Mouse (Mus musculus) forebrain, embryonic 15.5 days (tissue): Measurements from ENCODE around the gene Anapc15. TPM values are rescaled to one million over a fixed set of nuclear protein-coding genes. Genes with fewer than 3 reads are reported as not detected.

Experiments used
- ATAC-seq: fragments of 200-750 bp; cut with Nextera tagmentation; replicated peaks from 2 replicates; pipeline ENCODE4 v1.8.0; 2017; ENCODE audit warnings: mild to moderate bottlenecking, moderate TSS enrichment, moderate library complexity
- H3K27ac ChIP-seq: fragments of 300-500 bp; sonication (generic); replicated peaks from 2 replicates; pipeline ENCODE4 v1.5.1; 2015; ENCODE audit warnings: mild to moderate bottlenecking, inconsistent platforms
- H3K27me3 ChIP-seq: fragments of 300-500 bp; sonication (generic); 2 replicates; pipeline ENCODE4 v1.6.1; 2015; ENCODE audit warnings: inconsistent platforms
- H3K36me3 ChIP-seq: fragments of 300-500 bp; sonication (generic); 2 replicates; pipeline ENCODE4 v1.6.1; 2015; ENCODE audit warnings: mild to moderate bottlenecking, inconsistent platforms
- H3K4me1 ChIP-seq: fragments of 300-500 bp; sonication (generic); 2 replicates; pipeline ENCODE4 v1.6.1; 2015; ENCODE audit warnings: inconsistent platforms
- H3K4me2 ChIP-seq: fragments of 300-500 bp; sonication (generic); replicated peaks from 2 replicates; pipeline ENCODE4 v1.6.1; 2015; ENCODE audit warnings: mild to moderate bottlenecking, inconsistent platforms
- H3K4me3 ChIP-seq: fragments of 300-500 bp; sonication (generic); 2 replicates; pipeline ENCODE4 v1.5.1; 2015; ENCODE audit warnings: mild to moderate bottlenecking, inconsistent platforms
- H3K9ac ChIP-seq: fragments of 300-500 bp; sonication (generic); replicated peaks from 2 replicates; pipeline ENCODE4 v1.6.1; 2015; ENCODE audit warnings: mild to moderate bottlenecking, inconsistent platforms
- H3K9me3 ChIP-seq: fragments of 300-500 bp; sonication (generic); 2 replicates; pipeline ENCODE4 v1.6.1; 2016; ENCODE audit warnings: inconsistent platforms
- WGBS: fragments of 180-500 bp; shearing (Covaris S2); methylation state at CpG from one replicate; pipeline ENCODE4 v1.1.7; 2015; ENCODE audit warnings: mixed read lengths; 5-methylcytosine and 5-hydroxymethylcytosine counted together
- polyA plus RNA-seq: library from polyadenylated mRNA; unstranded; fragments of >200 nt; fragmentation: Nextera tagmentation; extraction: Ambion mirVana; gene quantifications from 2 replicates; pipeline ENCODE4 v1.2.1, GENCODE M21; 2015

The Anapc15 gene
- polyA plus RNA-seq, 1 experiment from 2014 or later: 71.1 TPM

DNA sequence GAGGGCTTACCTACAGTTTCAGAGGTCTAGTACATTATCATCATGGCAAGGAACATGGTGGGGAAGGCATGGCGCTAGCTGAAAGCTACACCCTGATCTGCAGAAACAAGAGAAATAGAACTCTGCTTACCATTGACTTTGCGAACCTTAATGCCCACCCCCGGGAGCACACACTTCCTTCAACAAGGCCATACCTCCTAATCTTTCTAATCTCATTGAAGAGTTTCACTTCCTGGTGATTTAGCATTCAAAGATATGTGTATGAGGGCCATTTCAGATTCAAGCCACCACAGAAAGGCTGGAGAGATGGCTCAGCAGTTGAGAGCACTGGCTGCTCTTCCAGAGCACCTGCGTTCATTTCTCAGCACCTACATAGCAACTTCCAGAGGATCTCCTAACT, 6.4 kb upstream of the Anapc15 start, which contains the start of gene Folr2:
TSS of gene Folr2 (minus strand) at position 101 of the 400 bp plus-strand sequence.
- no peaks in the 10 kb centered on the region for H3K4me1 ChIP-seq

DNA sequence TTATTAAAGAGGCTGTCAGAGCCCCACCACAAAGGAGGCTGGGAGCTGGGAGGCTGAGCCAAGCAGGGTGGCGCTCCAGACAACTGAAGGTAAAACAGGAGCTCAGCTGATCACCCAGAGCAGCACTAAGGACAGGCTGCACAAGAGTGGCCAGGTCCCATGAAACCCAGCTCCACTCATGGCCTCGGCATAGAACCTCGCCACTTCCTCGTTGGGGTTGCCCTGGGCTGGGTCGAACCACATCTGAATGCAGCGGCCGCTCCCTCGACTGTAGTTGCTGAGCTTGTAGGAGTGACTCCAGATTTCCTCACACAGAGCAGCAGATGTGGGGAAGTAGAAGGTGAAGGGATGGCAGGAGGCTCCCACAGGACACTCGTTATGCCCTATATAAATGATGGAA, 5.2 kb upstream of the Anapc15 start:
- H3K4me2 ChIP-seq: no peak overlapping the region
- 81% methylated on average over 9 of the region's 9 CpGs for WGBS

More for the DNA sequence above, 6.4 kb upstream of the Anapc15 start, which contains the start of gene Folr2:
- no peak within 1 kb of the TSS for H3K27ac ChIP-seq
- H3K4me3 ChIP-seq: no peak within 1 kb of the TSS
- no peaks in the 10 kb centered on the region for H3K9me3 ChIP-seq
- H3K4me2 ChIP-seq: no peak within 1 kb of the TSS
- no peaks in the 10 kb centered on the region for H3K27me3 ChIP-seq
- ATAC-seq: no peak
- no peak within 1 kb of the TSS for H3K9ac ChIP-seq
- no peaks in the 10 kb centered on the region for H3K36me3 ChIP-seq
- 97% methylated on average over 4 of the region's 4 CpGs for WGBS

DNA sequence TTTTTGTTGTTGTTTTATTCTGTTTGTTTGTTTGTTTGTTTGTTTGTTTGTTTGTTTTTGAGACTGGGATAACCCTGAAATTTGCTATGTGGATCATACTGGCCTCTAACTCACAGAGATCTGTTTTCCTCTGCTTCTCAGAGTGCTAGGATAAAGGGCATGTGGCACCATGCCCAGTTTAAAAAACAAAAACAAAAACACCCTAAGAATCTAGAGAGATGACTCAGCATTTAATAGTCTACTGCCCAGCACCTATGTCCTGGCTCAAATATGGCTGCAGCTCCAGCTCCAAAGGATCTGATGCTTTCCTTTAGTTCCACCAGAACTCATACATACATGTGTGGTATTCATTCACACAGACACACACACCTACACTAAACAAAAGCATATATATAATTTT, 2.5 kb upstream of the Anapc15 start:
- no peak for ATAC-seq
- H3K4me2 ChIP-seq: no peak overlapping the region
- no peak overlapping the region for H3K9ac ChIP-seq
- no peaks in the 10 kb centered on the region for H3K4me1 ChIP-seq
- H3K27me3 ChIP-seq: no peaks in the 10 kb centered on the region
- H3K9me3 ChIP-seq: no peaks in the 10 kb centered on the region
- no peaks in the 10 kb centered on the region for H3K36me3 ChIP-seq
- H3K4me3 ChIP-seq: no peak overlapping the region
- no peak overlapping the region for H3K27ac ChIP-seq

More for the DNA sequence above, 5.2 kb upstream of the Anapc15 start:
- Histone ChIP-seq H3K9me3 (no peaks in the 10 kb centered on the region), H3K4me1 (no peaks in the 10 kb centered on the region), H3K36me3 (no peaks in the 10 kb centered on the region), H3K9ac (no peak overlapping the region), H3K27ac (no peak overlapping the region), H3K27me3 (no peaks in the 10 kb centered on the region), H3K4me3 (no peak overlapping the region)
- no peak for ATAC-seq

DNA sequence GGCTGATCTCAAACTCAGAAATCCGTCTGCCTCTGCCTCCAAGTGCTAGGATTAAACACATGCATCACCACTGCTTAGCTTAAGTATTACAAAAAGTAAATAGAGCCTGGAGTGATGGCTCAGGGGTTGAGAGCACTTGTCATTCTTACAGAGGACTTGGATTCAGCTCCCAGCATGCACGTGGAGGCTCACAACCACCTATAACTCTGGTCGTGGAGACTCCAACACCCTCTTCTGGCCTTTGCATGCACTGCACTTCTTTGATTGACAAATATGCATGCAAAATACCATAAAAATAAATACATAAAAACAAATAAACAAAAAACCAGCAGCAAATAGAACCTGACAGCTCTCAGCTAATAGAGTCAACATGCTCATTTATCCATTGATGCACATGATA, 1.2 kb upstream of the Anapc15 start:
- H3K4me3 ChIP-seq: no peak overlapping the region
- no peak overlapping the region for H3K9ac ChIP-seq
- no peaks in the 10 kb centered on the region for H3K36me3 ChIP-seq
- no peaks in the 10 kb centered on the region for H3K4me1 ChIP-seq
- H3K9me3 ChIP-seq: no peaks in the 10 kb centered on the region
- no peak overlapping the region for H3K27ac ChIP-seq
- no peak for ATAC-seq
- 76% methylated on average over 3 of the region's 3 CpGs for WGBS
- H3K27me3 ChIP-seq: no peaks in the 10 kb centered on the region
- H3K4me2 ChIP-seq: no peak overlapping the region

DNA sequence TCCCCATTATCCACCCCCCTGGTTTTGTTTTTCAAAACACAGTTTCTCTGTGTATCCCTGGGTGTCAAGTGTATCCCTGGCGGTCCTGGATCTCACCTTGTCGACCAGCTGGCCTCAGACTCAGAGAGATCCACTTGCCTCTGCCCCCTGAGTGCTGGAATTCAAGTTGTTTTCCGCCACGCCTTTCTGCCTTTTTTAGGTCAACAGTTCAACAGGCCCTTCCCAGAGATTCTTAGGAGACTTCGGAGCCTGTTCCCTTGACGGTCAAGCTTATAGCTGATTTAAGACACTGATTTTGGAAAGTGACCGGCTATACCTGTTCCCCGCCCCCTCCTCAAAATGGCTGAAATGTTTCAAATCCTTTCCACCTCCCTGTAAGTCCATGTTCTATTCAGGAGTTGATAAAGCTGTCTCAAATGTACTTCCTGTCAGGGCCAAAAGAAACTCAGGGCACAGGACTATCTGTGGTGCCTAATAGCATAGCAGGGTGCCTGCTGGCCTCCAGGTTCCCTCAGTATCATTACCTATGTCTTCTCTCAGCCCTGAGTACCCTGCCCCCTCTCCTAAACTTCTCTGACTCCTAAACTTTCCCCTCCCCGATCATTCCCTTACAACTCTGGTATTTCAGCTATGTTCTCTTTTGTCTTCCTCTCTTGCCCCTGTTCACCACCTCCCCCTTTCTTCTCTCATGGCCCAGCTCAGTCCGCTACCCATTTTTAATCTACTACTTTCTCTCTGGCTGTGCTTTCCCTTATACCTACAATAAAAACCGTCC, 3.2 kb downstream of the Anapc15 start:
- 81% methylated on average over 11 of the region's 11 CpGs for WGBS
- Histone ChIP-seq H3K36me3 (no peaks in the 10 kb centered on the region), H3K4me1 (no peaks in the 10 kb centered on the region), H3K27me3 (no peaks in the 10 kb centered on the region), H3K9me3 (no peaks in the 10 kb centered on the region), H3K27ac (no peak overlapping the region), H3K9ac (no peak overlapping the region), H3K4me2 (no peak overlapping the region), H3K4me3 (no peak overlapping the region)
- no peak for ATAC-seq

DNA sequence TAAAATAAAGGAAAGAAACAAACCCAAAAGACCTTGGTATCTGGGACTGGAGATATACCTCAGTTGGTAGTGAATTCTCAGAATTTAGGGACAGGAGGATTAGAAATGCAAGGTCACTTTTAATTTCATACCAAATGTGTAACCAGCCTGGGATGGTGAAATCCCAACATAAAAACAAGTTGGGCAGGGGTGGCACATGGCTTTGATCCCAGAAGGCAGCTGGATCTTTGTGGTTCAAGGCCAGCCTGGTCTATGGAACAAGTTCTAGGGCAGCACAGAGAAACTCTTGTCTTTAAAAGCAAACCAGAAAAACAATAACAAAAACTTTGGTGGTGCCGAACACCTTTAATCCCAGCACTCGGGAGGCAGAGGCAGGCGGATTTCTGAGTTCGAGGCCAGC, 4.0 kb downstream of the Anapc15 start:
- Histone ChIP-seq H3K27me3 (no peaks in the 10 kb centered on the region), H3K4me1 (no peaks in the 10 kb centered on the region), H3K9ac (no peak overlapping the region), H3K27ac (no peak overlapping the region), H3K4me3 (no peak overlapping the region), H3K9me3 (no peaks in the 10 kb centered on the region), H3K4me2 (no peak overlapping the region), H3K36me3 (no peaks in the 10 kb centered on the region)
- 97% methylated on average over 4 of the region's 4 CpGs for WGBS
- no peak for ATAC-seq

DNA sequence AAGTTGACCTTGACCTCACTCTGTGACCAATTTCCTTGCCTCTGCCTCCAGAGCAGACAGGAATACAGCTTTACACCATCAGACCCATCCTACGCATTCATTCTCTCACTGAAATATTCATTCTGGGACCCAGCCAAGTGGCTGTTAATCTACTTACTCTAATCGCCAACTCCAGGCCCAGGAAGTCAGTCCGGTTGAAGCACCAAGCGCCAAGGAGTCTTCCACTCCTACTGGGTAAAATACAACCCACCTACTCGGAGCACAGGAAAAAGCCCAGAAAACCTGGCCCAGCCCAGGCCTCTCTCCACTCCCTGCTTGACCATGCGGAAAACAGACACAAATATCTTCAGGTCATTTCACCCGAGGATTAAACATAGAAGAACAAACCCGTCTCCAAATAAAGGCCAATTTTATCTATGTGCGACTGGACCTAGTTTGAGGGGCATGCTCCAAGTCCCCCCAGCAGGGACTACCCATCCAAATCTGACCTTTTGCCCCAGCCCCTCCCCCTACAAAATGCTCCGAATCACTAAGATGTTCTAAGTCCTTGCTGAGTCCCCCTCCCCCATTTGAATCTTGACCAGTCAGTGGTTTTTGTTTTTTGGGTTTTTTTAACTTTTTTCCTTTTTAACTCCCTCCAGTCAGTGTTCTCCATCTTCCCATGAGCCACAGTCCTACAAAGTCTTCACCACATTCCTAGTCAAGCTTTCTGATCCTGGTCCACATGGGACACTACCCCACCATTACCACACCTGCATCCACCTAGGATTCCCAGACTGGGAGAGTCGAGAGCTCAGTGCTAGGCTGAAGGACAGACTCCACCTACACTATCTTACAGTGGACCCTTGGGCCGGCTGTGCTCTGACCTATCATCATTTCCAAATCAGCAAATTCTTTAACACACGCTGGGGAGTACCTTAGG, 5.0 kb downstream of the Anapc15 start:
- no peaks in the 10 kb centered on the region for H3K9me3 ChIP-seq
- H3K9ac ChIP-seq: no peak overlapping the region
- H3K27ac ChIP-seq: no peak overlapping the region
- WGBS: 46% methylated on average over 13 of the region's 13 CpGs
- no peak overlapping the region for H3K4me3 ChIP-seq
- no peak for ATAC-seq
- no peaks in the 10 kb centered on the region for H3K27me3 ChIP-seq
- H3K36me3 ChIP-seq: no peaks in the 10 kb centered on the region
- H3K4me2 ChIP-seq: no peak overlapping the region
- no peaks in the 10 kb centered on the region for H3K4me1 ChIP-seq

DNA sequence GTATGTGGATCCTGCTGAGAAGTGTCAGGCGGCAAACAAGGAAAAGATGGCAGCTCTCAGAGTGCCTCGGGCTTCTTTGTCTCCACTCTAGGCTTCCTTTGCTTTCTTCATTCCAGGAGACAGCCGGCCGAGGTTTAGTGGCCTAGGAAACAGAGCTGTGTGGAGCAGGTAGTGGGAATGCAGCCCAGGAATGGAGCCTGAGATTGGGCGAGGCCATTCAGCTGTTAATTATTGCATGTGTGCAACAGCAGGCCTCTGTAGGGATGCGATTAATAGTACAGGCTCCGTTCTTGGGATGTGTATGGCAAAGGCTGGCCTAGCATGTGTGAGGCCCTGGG, 5.6 kb downstream of the Anapc15 start:
- no peak overlapping the region for H3K4me3 ChIP-seq
- no peak overlapping the region for H3K9ac ChIP-seq
- H3K4me1 ChIP-seq: no peaks in the 10 kb centered on the region
- no peak overlapping the region for H3K4me2 ChIP-seq
- no peaks in the 10 kb centered on the region for H3K9me3 ChIP-seq
- no peaks in the 10 kb centered on the region for H3K27me3 ChIP-seq
- no peaks in the 10 kb centered on the region for H3K36me3 ChIP-seq
- ATAC-seq: no peak
- 40% methylated on average over 7 of the region's 7 CpGs for WGBS
- no peak overlapping the region for H3K27ac ChIP-seq

DNA sequence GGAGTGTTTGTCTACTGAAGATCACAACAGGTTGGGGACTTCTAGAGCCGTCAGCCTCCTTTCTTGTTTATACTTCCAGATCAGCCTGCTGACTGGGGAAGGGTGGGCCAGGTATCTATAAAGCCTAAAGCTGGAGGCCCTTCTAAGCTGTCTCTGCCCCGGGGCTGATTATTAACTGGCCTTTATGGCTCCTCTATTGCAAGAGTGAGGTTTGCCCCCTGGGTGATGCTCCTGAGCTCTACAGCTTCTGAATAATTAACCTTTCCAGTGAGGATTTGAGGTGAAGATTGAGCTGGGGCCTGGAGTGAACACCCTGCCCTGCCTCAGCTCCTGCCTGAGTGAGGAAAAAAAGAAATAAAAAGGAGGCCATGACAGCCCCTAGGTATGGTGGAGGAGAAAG, 7.1 kb downstream of the Anapc15 start, which contains the start of gene Folr1:
TSS of gene Folr1 (minus strand) at position 160 of the 400 bp plus-strand sequence.
- Histone ChIP-seq H3K4me3 (no peak within 1 kb of the TSS), H3K4me2 (no peak within 1 kb of the TSS), H3K27me3 (no peaks in the 10 kb centered on the region), H3K9ac (no peak within 1 kb of the TSS), H3K4me1 (no peaks in the 10 kb centered on the region), H3K36me3 (no peaks in the 10 kb centered on the region), H3K9me3 (no peaks in the 10 kb centered on the region), H3K27ac (no peak within 1 kb of the TSS)
- ATAC-seq: no peak
- 81% methylated on average over 2 of the region's 2 CpGs for WGBS

DNA sequence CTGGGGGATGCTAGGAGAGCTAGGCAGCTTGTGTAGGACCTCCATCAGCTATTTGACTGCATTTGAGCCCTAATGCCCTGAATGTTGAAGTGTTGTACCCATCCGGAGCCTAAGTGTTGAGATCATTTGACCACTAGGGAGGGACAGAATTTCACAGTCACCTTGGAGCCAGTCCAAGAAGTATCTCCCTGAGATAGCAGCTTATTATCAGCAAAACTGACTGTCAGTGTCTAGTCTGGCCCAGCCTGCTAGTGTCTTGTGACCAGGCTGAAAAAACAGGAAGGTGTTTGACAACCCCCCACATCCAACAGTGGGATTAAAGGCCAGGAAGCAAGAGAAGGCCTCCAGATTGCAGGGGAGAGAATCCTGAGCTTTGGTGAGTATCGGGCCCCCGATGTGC, 7.8 kb downstream of the Anapc15 start:
- no peak for ATAC-seq
- H3K9ac ChIP-seq: no peak overlapping the region
- no peaks in the 10 kb centered on the region for H3K36me3 ChIP-seq
- 96% methylated on average over 3 of the region's 3 CpGs for WGBS
- no peak overlapping the region for H3K4me3 ChIP-seq
- H3K4me1 ChIP-seq: no peaks in the 10 kb centered on the region
- no peak overlapping the region for H3K4me2 ChIP-seq
- H3K27ac ChIP-seq: no peak overlapping the region
- no peaks in the 10 kb centered on the region for H3K9me3 ChIP-seq
- no peaks in the 10 kb centered on the region for H3K27me3 ChIP-seq

DNA sequence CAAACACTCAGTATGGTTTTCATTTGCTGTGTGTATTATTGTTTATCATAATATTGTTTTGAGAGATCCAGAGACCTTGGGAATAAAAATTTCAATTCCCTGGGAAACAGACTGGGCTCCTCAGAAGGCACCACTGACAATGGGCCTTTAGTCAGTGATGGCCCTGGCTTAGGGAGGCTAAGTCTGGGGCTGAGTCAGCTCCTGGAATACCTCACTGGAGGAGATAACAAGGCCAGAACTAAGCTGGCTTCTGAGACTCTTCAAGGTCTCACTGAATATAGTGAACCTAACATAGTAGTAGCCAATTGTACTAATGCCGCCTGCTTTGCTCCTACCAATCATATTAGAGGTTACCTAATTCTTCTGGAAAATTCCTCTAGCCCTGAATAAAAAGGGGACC, 12.5 kb downstream of the Anapc15 start:
- WGBS: 91% methylated on average over 1 of the region's 1 CpGs
- Histone ChIP-seq H3K36me3 (no peaks in the 10 kb centered on the region), H3K9ac (no peak overlapping the region), H3K27me3 (no peaks in the 10 kb centered on the region), H3K4me1 (no peaks in the 10 kb centered on the region), H3K4me3 (no peak overlapping the region), H3K9me3 (no peaks in the 10 kb centered on the region), H3K27ac (no peak overlapping the region), H3K4me2 (no peak overlapping the region)
- ATAC-seq: no peak

DNA sequence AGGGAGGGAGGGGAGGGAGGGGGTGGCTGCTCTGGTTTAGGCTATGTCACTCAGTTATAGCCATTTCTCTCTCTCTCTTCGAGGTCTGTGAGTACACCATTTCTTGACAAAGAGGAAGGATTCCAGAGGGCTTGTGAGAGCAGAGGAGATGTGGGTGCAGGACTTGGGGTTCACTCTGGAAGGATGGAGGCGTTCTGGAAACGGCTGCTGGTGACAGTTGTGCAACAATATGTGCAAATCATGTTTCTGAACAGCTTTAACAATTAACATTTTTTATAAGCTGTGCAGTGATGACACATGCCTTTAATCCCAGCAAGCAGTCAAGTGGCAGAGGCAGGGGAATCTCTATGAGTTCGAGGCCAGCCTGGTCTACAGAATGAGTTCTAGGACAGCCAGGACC, 17.3 kb downstream of the Anapc15 start:
- H3K4me3 ChIP-seq: no peak overlapping the region
- no peak for ATAC-seq
- no peaks in the 10 kb centered on the region for H3K27me3 ChIP-seq
- H3K36me3 ChIP-seq: no peaks in the 10 kb centered on the region
- no peak overlapping the region for H3K4me2 ChIP-seq
- H3K27ac ChIP-seq: no peak overlapping the region
- no peaks in the 10 kb centered on the region for H3K4me1 ChIP-seq
- WGBS: 77% methylated on average over 4 of the region's 4 CpGs
- no peaks in the 10 kb centered on the region for H3K9me3 ChIP-seq
- no peak overlapping the region for H3K9ac ChIP-seq
